Mouse (Mus musculus) stomach, embryonic 16.5 days (tissue): ENCODE results near the gene Mpp3. TPM values are rescaled to one million over a fixed set of nuclear protein-coding genes. Genes with fewer than 3 reads are reported as not detected.

Experiments used
- ATAC-seq: fragments of 200-750 bp; cut with Nextera tagmentation; 2 replicates; pipeline ENCODE4 v1.8.0; 2017; ENCODE audit warnings: moderate number of reproducible peaks, moderate TSS enrichment; ENCODE audit not compliant: insufficient read depth, low FRiP score
- H3K27ac ChIP-seq: fragments of 300-500 bp; sonication (generic); 2 replicates; pipeline ENCODE4 v1.5.1; 2014; ENCODE audit warnings: low read length
- H3K27me3 ChIP-seq: fragments of 300-500 bp; sonication (generic); 2 replicates; pipeline ENCODE4 v1.6.1; 2014; ENCODE audit warnings: low read length, control low read depth, mixed read lengths; ENCODE audit not compliant: control insufficient read depth, insufficient read depth
- H3K36me3 ChIP-seq: fragments of 300-500 bp; sonication (generic); 2 replicates; pipeline ENCODE4 v1.6.1; 2014; ENCODE audit warnings: low read length; ENCODE audit not compliant: control insufficient read depth, insufficient read depth
- H3K4me1 ChIP-seq: fragments of 300-500 bp; sonication (generic); 2 replicates; pipeline ENCODE4 v1.6.1; 2014; ENCODE audit warnings: low read length, control low read depth, mixed read lengths; ENCODE audit not compliant: control insufficient read depth, insufficient read depth
- H3K4me2 ChIP-seq: fragments of 300-500 bp; sonication (generic); 2 replicates; pipeline ENCODE4 v1.6.1; 2014; ENCODE audit warnings: low read depth, low read length, mixed read lengths
- H3K4me3 ChIP-seq: fragments of 300-500 bp; sonication (generic); replicated peaks from 2 replicates; pipeline ENCODE4 v1.5.1; 2014; ENCODE audit warnings: mild to moderate bottlenecking, low read length
- H3K9ac ChIP-seq: fragments of 300-500 bp; sonication (generic); 2 replicates; pipeline ENCODE4 v1.6.1; 2014; ENCODE audit warnings: low read length
- H3K9me3 ChIP-seq: fragments of 300-500 bp; sonication (generic); replicated peaks from 2 replicates; pipeline ENCODE4 v1.6.1; 2016; ENCODE audit warnings: low read length, control low read depth; ENCODE audit not compliant: control insufficient read depth
- WGBS: fragments of 180-500 bp; shearing (Covaris S2); extraction: QIAGEN DNeasy Blood & Tissue Kit; methylation state at CpG from one replicate; pipeline ENCODE4 v1.1.7; 2014; 5-methylcytosine and 5-hydroxymethylcytosine counted together
- polyA plus RNA-seq: library from polyadenylated mRNA; unstranded; fragments of >200 nt; fragmentation: Nextera tagmentation; extraction: Ambion mirVana; gene quantifications from 2 replicates; pipeline ENCODE4 v1.2.1, GENCODE M21; 2015

The Mpp3 gene
- polyA plus RNA-seq, 1 experiment from 2014 or later: 9.6 TPM

GRCm38 (mm10) chr11:101963473-101964291, 64.6 kb downstream of the Mpp3 start:
- no peak for ATAC-seq
- Histone ChIP-seq H3K4me3 (peak overlapping the region; percentile 50), H3K9me3 (no peaks in the 10 kb centered on the region), H3K27me3 (peaks cover 61% of the 10 kb centered on the region), H3K36me3 (no peaks in the 10 kb centered on the region), H3K4me2 (peak overlapping the region; percentile 94), H3K9ac (peak overlapping the region; percentile 60), H3K4me1 (peaks cover 12% of the 10 kb centered on the region; the same call in 1 of the 2 replicates), H3K27ac (no peak overlapping the region)
- under 1% methylated on average over 78 of the region's 78 CpGs for WGBS

- H3K27me3 ChIP-seq: peaks cover 61% of the 10 kb centered on the region
- H3K27ac ChIP-seq: no peak overlapping the region
- no peak overlapping the region for H3K4me3 ChIP-seq
- H3K36me3 ChIP-seq: no peaks in the 10 kb centered on the region
- no peaks in the 10 kb centered on the region for H3K9me3 ChIP-seq
- H3K4me2 ChIP-seq: 0 out of 2 replicates have a peak overlapping the region, but pooled peaks have one; percentile 94
- no peak overlapping the region for H3K9ac ChIP-seq
- peaks cover 12% of the 10 kb centered on the region; the same call in 1 of the 2 replicates for H3K4me1 ChIP-seq
- 9% methylated on average over 11 of the region's 11 CpGs for WGBS
- ATAC-seq: no peak
These were observed 65.2 kb downstream of the Mpp3 start for GRCm38 (mm10) chr11:101963043-101963442.

- 67% methylated on average over 5 of the region's 5 CpGs for WGBS
These were observed 70.8 kb downstream of the Mpp3 start for GRCm38 (mm10) chr11:101957476-101957875.

GRCm38 (mm10) chr11:101953441-101953840, 74.8 kb downstream of the Mpp3 start:
- 36% methylated on average over 4 of the region's 4 CpGs for WGBS
- peaks cover 16% of the 10 kb centered on the region for H3K4me1 ChIP-seq
- ATAC-seq: no peak
- H3K9me3 ChIP-seq: no peaks in the 10 kb centered on the region
- H3K9ac ChIP-seq: no peak overlapping the region
- no peaks in the 10 kb centered on the region for H3K36me3 ChIP-seq
- H3K4me3 ChIP-seq: no peak overlapping the region
- H3K4me2 ChIP-seq: no peak overlapping the region
- no peaks in the 10 kb centered on the region; the same call in 1 of the 2 replicates for H3K27me3 ChIP-seq
- H3K27ac ChIP-seq: 0 out of 2 replicates have a peak overlapping the region, but pooled peaks have one; percentile 44

More at GRCm38 (mm10) chr11:101957476-101957875, 70.8 kb downstream of the Mpp3 start:
- Histone ChIP-seq H3K27me3 (peaks cover 18% of the 10 kb centered on the region), H3K9me3 (no peaks in the 10 kb centered on the region), H3K4me3 (no peak overlapping the region), H3K36me3 (no peaks in the 10 kb centered on the region), H3K4me2 (no peak overlapping the region), H3K4me1 (peaks cover 13% of the 10 kb centered on the region), H3K9ac (no peak overlapping the region), H3K27ac (no peak overlapping the region)
- no peak for ATAC-seq

- H3K27ac ChIP-seq: peak overlapping the region; percentile 44
- H3K9ac ChIP-seq: no peak overlapping the region
- WGBS: 19% methylated on average over 24 of the region's 24 CpGs
- H3K4me1 ChIP-seq: peaks cover 16% of the 10 kb centered on the region
- H3K36me3 ChIP-seq: no peaks in the 10 kb centered on the region
- no peak overlapping the region for H3K4me3 ChIP-seq
- peak overlapping the region; percentile 40 for H3K4me2 ChIP-seq
- ATAC-seq: peak; percentile 71; the same call in 1 of the 2 replicates
- no peaks in the 10 kb centered on the region; the same call in 1 of the 2 replicates for H3K27me3 ChIP-seq
- no peaks in the 10 kb centered on the region for H3K9me3 ChIP-seq
These were observed 75.5 kb downstream of the Mpp3 start for GRCm38 (mm10) chr11:101952541-101953341.

GRCm38 (mm10) chr11:101950021-101950420, 78.2 kb downstream of the Mpp3 start:
- Histone ChIP-seq H3K4me3 (no peak overlapping the region), H3K9me3 (no peaks in the 10 kb centered on the region), H3K9ac (no peak overlapping the region), H3K4me1 (peaks cover 16% of the 10 kb centered on the region), H3K4me2 (no peak overlapping the region), H3K27me3 (no peaks in the 10 kb centered on the region), H3K36me3 (no peaks in the 10 kb centered on the region), H3K27ac (no peak overlapping the region)
- ATAC-seq: no peak
- WGBS: 76% methylated on average over 5 of the region's 5 CpGs

Other genes starting within 250 kb of the Mpp3 start
- 4.9 and 6.6 TPM in 2 replicates for gene Etv4, start 243.1 kb downstream of the Mpp3 start, polyA plus RNA-seq
- 5.2 and 6.0 TPM in 2 replicates for gene Meox1, start 134.1 kb downstream of the Mpp3 start, polyA plus RNA-seq
- not detected in 2 replicates for gene Sost, start 61.4 kb downstream of the Mpp3 start, polyA plus RNA-seq
- gene Cfap97d1, start 44.2 kb downstream of the Mpp3 start, polyA plus RNA-seq: not detected in 2 replicates
- gene Dusp3, start 41.4 kb downstream of the Mpp3 start, polyA plus RNA-seq: 26.1 and 26.3 TPM in 2 replicates
- gene Cd300lg, start 13.0 kb upstream of the Mpp3 start, polyA plus RNA-seq: 2.9 and 3.5 TPM in 2 replicates
- gene Mpp2, start 60.1 kb upstream of the Mpp3 start, polyA plus RNA-seq: 7.9 and 8.3 TPM in 2 replicates
- 6.0 and 6.7 TPM in 2 replicates for gene Ppy, start 72.9 kb upstream of the Mpp3 start, polyA plus RNA-seq
- 40.5 and 56.0 TPM in 2 replicates for gene Pyy, start 79.4 kb upstream of the Mpp3 start, polyA plus RNA-seq
- gene Nags, start 117.1 kb upstream of the Mpp3 start, polyA plus RNA-seq: 3.2 and 4.2 TPM in 2 replicates
- gene Tmem101, start 127.9 kb upstream of the Mpp3 start, polyA plus RNA-seq: 27.9 and 29.0 TPM in 2 replicates
- 79.2 and 85.4 TPM in 2 replicates for gene Lsm12, start 156.8 kb upstream of the Mpp3 start, polyA plus RNA-seq
- gene G6pc3, start 161.2 kb upstream of the Mpp3 start, polyA plus RNA-seq: 28.0 and 28.7 TPM in 2 replicates
- 60.6 and 67.4 TPM in 2 replicates for gene Hdac5, start 201.7 kb upstream of the Mpp3 start, polyA plus RNA-seq
- 10.8 and 12.4 TPM in 2 replicates for gene BC030867, start 220.4 kb upstream of the Mpp3 start, polyA plus RNA-seq
- gene Asb16, start 240.3 kb upstream of the Mpp3 start, polyA plus RNA-seq: 0.12 TPM in 1 of 2 replicates, not detected in the other